Mouse (Mus musculus) right cerebral cortex, postnatal 10 days (tissue): ENCODE results near the gene Fam136a.

Experiments used
- DNase-seq, 2 experiments: peaks; one replicate each; pipeline ENCODE4 v3.0.0; 2021; ENCODE audit warnings: low spot score in 2 of 2

The Fam136a gene

GRCm38 (mm10) chr6:86397257-86397980 lies 32.0 kb downstream of the Fam136a start:
- no peak for DNase-seq

GRCm38 (mm10) chr6:86398986-86399385 lies 33.5 kb downstream of the Fam136a start:
- DNase-seq: no peak

- no peak for DNase-seq
Observed at GRCm38 (mm10) chr6:86399995-86400394, 34.5 kb downstream of the Fam136a start.

DNA sequence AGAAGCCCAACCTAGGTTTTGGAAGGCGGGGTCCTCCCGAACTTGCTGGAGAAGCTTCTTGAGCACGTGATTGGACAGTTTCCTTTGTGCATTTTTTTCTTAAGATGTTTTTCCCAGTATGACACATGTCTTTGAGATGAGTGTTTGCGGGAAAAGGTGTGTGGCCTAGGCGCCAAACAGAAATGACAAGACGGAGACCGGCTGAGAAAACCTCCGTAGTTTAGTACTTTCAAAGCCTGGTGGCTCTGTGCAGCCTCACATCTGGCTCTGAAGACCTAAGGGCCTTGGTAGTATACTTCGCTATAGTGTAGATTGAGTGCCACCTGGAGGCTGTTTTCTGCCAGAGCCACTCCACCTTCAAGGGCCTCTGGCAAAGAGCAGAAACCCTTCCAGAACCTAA lies 35.5 kb downstream of the Fam136a start:
- DNase-seq: peak; percentile 70 to 74

GRCm38 (mm10) chr6:86402681-86403607 lies 37.5 kb downstream of the Fam136a start:
- DNase-seq: no peak

- DNase-seq: peak; percentile 88 to 90
Observed at GRCm38 (mm10) chr6:86403728-86404099, 38.3 kb downstream of the Fam136a start.

DNA sequence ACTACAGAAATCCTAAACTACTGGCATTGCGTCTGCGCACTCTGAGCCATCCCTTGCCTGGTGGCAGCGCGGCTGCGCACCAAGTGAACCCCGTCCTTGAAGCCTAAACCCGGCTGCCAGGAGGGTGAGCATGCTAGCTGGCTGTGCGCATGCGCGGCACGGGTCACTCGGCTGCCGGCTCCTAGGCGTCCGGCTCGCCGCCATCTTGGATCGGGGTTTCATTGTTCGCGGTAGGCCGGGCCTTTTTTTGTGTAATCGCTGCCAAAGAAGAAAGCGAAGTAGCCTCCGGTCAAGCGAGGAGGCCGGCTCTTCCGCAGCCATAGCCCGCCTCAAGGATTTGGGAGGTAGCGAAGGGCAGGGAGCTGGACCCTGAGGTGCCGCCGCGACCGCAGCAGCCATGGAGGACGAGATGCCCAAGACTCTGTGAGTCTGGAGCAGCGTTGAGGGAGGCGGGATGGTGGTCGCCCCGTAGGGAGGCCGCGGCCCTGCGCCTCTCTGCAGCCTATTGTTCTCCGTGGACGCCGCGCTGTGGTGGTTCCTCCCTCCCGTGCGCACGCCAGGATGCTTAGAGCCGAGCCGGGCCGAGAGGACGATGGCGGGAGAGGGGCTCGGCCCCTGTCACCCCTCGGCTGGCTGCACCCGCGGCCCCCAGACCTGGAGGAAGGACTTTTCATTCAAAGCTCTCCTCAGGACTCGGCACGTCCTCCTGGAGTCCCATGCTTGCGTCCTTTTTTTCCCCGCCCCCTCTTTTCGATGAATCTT lies 38.8 kb downstream of the Fam136a start, which contains the start of gene Tia1:
Tia1 (plus strand) TSS at position 120 of the 762 bp plus-strand sequence.
- peak; percentile 99 for DNase-seq

- no peak for DNase-seq
Observed at GRCm38 (mm10) chr6:86404996-86405395, 39.5 kb downstream of the Fam136a start.

DNA sequence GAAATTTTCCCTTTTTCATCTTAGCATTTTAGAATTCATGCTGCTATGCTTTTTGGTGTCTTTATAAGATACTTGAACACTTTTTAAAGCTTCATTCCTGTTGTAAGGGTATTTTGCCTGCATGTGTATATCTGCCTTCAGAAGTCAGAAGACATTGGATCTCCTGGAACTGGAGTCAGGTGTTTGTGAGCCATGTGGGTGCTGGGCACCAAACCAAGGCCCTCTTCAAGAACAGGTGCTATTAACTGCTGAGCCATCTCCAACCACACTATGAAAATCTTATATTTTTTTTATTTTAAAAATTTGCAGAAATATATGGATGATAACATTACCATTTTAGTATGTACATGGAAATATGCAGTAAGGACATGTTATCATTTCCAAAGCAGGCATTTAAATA lies 40.9 kb downstream of the Fam136a start:
- no peak for DNase-seq

DNA sequence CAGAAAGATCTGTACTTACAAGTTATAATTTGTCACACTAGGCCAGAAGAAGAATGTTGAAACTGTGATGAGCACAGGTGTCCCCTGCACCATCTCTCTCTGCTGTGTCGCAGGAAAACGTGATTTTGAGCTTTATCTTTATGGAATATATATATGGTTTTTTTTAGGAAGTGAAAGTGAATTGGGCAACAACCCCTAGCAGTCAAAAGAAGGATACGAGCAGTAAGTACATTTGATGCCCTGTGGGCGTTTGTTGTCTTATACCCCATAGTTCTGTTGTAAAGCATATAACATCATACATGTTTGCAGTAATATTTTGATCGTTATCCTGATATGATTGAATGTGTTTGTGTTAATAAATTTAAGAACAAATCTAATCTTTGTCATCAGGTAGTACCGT lies 53.3 kb downstream of the Fam136a start:
- no peak for DNase-seq

DNA sequence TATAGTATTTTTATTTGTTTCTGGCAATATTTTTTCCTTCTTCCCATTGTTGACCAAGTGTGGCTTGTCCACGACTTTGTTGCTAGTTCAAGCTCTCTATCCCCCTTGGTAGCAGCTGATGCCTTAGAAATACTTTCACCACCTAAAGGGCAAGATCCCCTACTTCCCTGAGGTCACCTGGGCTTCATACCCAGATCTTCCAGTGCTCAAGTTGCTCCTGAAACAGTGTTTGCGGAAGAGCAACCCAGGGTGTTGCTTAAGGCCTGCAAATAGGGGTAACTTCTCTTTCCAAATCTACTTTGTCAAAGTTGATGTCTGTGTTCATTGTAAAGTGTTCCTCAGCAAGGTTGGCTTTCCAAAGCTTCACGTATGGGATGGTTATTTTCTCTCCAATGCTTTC lies 53.8 kb downstream of the Fam136a start:
- DNase-seq: no peak
